Mouse (Mus musculus): ENCODE measurements around the gene Nhej1. TPM values are rescaled to one million over a fixed set of nuclear protein-coding genes. Genes with fewer than 3 reads are reported as not detected.

Nhej1 gene
- polyA plus RNA-seq, 1 experiment from 2014 or later: 7.2 TPM

Other genes starting within 250 kb of the Nhej1 start
- gene Fev, start 239.8 kb downstream of the Nhej1 start, polyA plus RNA-seq (2015; fragmentation: Nextera tagmentation; extraction: Ambion mirVana): 0.37 and 0.68 TPM in 2 replicates
- not detected in 2 replicates for gene Cryba2, start 232.1 kb downstream of the Nhej1 start, polyA plus RNA-seq (2015; fragmentation: Nextera tagmentation; extraction: Ambion mirVana)
- gene Cfap65, start 189.6 kb downstream of the Nhej1 start, polyA plus RNA-seq (2015; fragmentation: Nextera tagmentation; extraction: Ambion mirVana): 0.08 TPM in 1 of 2 replicates, not detected in the other
- gene Ihh, start 173.5 kb downstream of the Nhej1 start, polyA plus RNA-seq (2015; fragmentation: Nextera tagmentation; extraction: Ambion mirVana): 0.09 and 0.13 TPM in 2 replicates
- 0.53 and 1.2 TPM in 2 replicates for gene Slc23a3, start 8.7 kb upstream of the Nhej1 start, polyA plus RNA-seq (2015; fragmentation: Nextera tagmentation; extraction: Ambion mirVana)
- 33.7 and 39.3 TPM in 2 replicates for gene Cnppd1, start 17.5 kb upstream of the Nhej1 start, polyA plus RNA-seq (2015; fragmentation: Nextera tagmentation; extraction: Ambion mirVana)
- gene Retreg2, start 17.6 kb upstream of the Nhej1 start, polyA plus RNA-seq (2015; fragmentation: Nextera tagmentation; extraction: Ambion mirVana): 30.7 and 41.6 TPM in 2 replicates
- gene Zfand2b, start 43.4 kb upstream of the Nhej1 start, polyA plus RNA-seq (2015; fragmentation: Nextera tagmentation; extraction: Ambion mirVana): 26.5 and 32.5 TPM in 2 replicates
- gene Abcb6, start 55.2 kb upstream of the Nhej1 start, polyA plus RNA-seq (2015; fragmentation: Nextera tagmentation; extraction: Ambion mirVana): 12.9 and 14.1 TPM in 2 replicates
- 24.3 and 25.9 TPM in 2 replicates for gene Ankzf1, start 67.0 kb upstream of the Nhej1 start, polyA plus RNA-seq (2015; fragmentation: Nextera tagmentation; extraction: Ambion mirVana)
- 27.1 and 31.0 TPM in 2 replicates for gene Atg9a, start 67.0 kb upstream of the Nhej1 start, polyA plus RNA-seq (2015; fragmentation: Nextera tagmentation; extraction: Ambion mirVana)
- gene Glb1l, start 85.6 kb upstream of the Nhej1 start, polyA plus RNA-seq (2015; fragmentation: Nextera tagmentation; extraction: Ambion mirVana): 9.4 and 11.4 TPM in 2 replicates
- gene Stk16, start 85.6 kb upstream of the Nhej1 start, polyA plus RNA-seq (2015; fragmentation: Nextera tagmentation; extraction: Ambion mirVana): 73.6 and 96.9 TPM in 2 replicates
- gene Tuba4a, start 94.7 kb upstream of the Nhej1 start, polyA plus RNA-seq (2015; fragmentation: Nextera tagmentation; extraction: Ambion mirVana): 41.9 and 56.7 TPM in 2 replicates
- 0.23 TPM in 1 of 2 replicates, not detected in the other for gene A630095N17Rik, start 106.9 kb upstream of the Nhej1 start, polyA plus RNA-seq (2015; fragmentation: Nextera tagmentation; extraction: Ambion mirVana)
- gene Dnajb2, start 111.2 kb upstream of the Nhej1 start, polyA plus RNA-seq (2015; fragmentation: Nextera tagmentation; extraction: Ambion mirVana): 41.4 and 43.0 TPM in 2 replicates
- gene Ptprn, start 139.3 kb upstream of the Nhej1 start, polyA plus RNA-seq (2015; fragmentation: Nextera tagmentation; extraction: Ambion mirVana): 0.45 and 1.0 TPM in 2 replicates
- gene Resp18, start 153.2 kb upstream of the Nhej1 start, polyA plus RNA-seq (2015; fragmentation: Nextera tagmentation; extraction: Ambion mirVana): 0.18 and 2.4 TPM in 2 replicates
- gene Dnpep, start 192.8 kb upstream of the Nhej1 start, polyA plus RNA-seq (2015; fragmentation: Nextera tagmentation; extraction: Ambion mirVana): 108 and 123 TPM in 2 replicates
- 374 and 419 TPM in 2 replicates for gene Des, start 235.1 kb upstream of the Nhej1 start, polyA plus RNA-seq (2015; fragmentation: Nextera tagmentation; extraction: Ambion mirVana)

Data from heart, embryonic 15.5 days (tissue).